Mouse (Mus musculus): ENCODE results near the gene Haus5. TPM values are rescaled to one million over a fixed set of nuclear protein-coding genes. Genes with fewer than 3 reads are reported as not detected.

The Haus5 gene
- total RNA-seq, 4 experiments from 2014 or later = 3.0 to 7.4 (median 6.0) TPM

- DNase-seq (ENCODE audit: low spot score) = peak; percentile 88
Observed at GRCm38 (mm10) chr7:30625530-30626384, 39.0 kb downstream of the Haus5 start, which contains the start of gene Cox6b1. Cox6b1 (minus strand) TSS chr7:30626151.

- DNase-seq (ENCODE audit: low spot score) = no peak
Observed at GRCm38 (mm10) chr7:30619202-30619601, 45.6 kb downstream of the Haus5 start.

DNA sequence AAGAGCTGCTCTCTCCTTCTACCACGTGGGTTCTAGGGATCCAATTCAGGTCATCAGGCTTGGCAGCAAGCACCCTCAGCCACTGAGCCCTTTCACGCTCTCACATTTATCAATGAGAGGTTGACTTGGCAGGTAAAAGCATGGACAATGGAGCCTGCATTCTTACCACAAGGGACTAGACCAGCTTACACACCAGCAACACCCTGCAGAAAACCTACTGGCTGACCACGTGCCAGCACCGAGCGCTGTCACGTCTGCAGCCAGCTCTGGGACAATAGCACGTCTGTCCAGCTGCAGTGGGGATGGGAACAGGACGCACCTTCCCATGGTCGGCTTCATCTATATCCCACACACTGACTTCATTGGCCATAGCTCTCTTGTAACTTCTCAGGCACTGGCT lies 46.1 kb downstream of the Haus5 start:
- no peak for DNase-seq (ENCODE audit: low spot score)

GRCm38 (mm10) chr7:30615049-30615760 lies 49.6 kb downstream of the Haus5 start:
- DNase-seq (ENCODE audit: low spot score) = no peak

DNA sequence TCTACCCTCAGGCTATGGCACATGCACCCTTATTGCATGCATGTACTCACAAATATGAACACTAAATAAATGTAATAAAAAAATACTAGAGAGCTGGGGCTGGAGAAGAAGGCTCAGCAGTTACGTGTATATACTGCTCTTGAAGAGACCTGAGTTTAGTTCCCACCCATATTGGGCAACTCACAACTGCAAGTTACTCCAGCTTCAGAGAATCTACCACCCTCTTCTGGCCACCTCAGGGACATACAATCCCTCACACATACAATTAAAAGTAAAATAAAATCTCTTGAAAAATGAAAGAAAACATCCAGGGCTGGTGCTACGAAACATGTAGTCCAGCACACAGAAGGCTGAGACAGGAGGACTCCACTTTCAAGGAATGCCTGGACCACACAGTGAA lies 50.3 kb downstream of the Haus5 start:
- DNase-seq (ENCODE audit: low spot score) = no peak

- DNase-seq (ENCODE audit: low spot score) = no peak
Observed at GRCm38 (mm10) chr7:30613529-30614112, 51.2 kb downstream of the Haus5 start.

DNA sequence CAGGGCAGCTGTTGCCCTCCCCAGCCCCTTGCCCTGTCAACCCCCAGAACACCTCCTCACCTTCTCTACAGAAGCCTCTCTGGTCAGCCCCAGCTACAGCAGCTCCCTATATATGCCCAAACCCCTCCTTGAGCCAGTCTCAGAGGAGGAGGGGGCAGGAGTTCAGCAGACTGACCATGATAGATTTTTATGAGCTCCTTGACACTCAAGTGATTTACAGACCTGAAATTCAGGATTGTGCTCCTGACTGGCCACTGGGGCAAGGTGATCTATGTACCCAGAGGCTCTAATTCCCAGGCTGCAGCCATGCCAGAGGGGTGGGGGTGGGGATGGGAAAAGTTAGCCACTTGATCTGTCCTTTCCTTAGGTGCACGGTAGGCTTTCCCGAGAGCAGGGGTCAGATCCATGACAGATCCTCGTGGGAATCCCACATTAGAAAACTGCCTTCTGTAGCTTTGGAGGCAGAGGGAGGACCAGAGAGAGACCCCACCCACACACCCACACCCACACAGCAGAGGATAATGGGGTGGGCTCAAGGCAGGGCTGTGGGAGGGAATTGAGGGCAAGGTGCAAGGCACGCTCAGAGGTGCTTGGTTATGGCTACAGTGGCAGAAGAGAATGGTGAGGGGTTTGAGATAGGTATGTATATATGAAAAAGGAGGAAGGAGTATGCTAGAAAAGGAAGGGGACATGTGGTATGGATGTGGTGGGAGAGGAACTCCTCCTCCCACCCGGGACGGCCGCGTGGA lies 52.0 kb downstream of the Haus5 start, which contains the start of gene Upk1a:
Upk1a (minus strand) TSS at position 194 of the 749 bp plus-strand sequence.
- DNase-seq (ENCODE audit: low spot score) = no peak

DNA sequence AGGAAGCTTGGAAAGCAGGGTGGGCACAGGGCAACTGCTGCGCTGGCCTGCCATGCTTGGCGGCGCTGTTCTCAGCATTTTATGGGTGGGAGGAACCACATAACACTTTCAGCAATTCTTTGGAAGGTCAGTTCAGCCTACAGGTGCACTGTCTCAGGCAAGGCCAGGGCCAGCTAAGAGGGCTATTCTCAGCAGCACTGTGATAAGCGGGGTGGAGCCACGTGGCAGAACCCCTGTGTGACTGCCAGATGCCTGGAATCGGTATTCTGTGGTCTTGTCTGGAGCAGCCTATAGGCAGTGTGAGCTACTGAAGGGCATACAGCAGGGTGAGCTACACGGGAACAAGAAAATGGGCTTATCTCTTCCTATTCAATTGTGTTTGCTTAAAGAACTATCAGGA lies 54.8 kb downstream of the Haus5 start:
- peak; percentile 50 for DNase-seq (ENCODE audit: low spot score)

GRCm38 (mm10) chr7:30608476-30608875 lies 56.3 kb downstream of the Haus5 start:
- no peak for DNase-seq (ENCODE audit: low spot score)

GRCm38 (mm10) chr7:30607706-30608309 lies 57.0 kb downstream of the Haus5 start:
- no peak for DNase-seq (ENCODE audit: low spot score)

DNA sequence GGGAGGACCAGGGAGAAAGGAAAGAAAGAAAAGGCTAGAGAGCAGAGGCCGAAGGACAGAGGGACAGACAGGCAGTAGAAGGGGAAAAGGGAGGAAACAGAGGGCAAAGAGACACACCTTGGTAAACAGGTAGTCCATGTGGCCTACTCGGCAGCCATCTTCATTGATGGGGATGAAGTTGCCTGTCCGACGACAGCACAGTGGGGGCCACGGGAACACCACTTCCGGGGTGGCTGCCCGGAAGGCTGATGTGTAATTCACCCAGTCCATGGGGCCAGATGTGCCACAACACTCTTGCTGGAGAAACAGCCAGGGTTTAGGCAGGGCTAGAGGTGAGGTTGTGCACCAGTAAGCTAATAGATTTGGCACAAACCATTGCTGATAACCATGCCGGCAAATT lies 59.9 kb downstream of the Haus5 start:
- DNase-seq (ENCODE audit: low spot score) = no peak

- DNase-seq (ENCODE audit: low spot score) = no peak
Observed at GRCm38 (mm10) chr7:30604424-30604823, 60.4 kb downstream of the Haus5 start.

Other genes with a start within 250 kb of the Haus5 start
- not detected for gene Hcst, start 245.1 kb downstream of the Haus5 start, total RNA-seq (2022)
- under 1 TPM in 3 of 4 experiments, not detected in 1; 0.12 to 0.46 (median 0.28) TPM for gene Nfkbid, start 243.3 kb downstream of the Haus5 start, total RNA-seq (2022)
- 1 to 10 TPM; 3.2 to 4.2 (median 3.6) TPM for gene Aplp1, start 219.5 kb downstream of the Haus5 start, total RNA-seq (2022)
- not detected for gene Kirrel2, start 207.3 kb downstream of the Haus5 start, total RNA-seq (2022)
- not detected for gene Nphs1, start 206.7 kb downstream of the Haus5 start, total RNA-seq (2022)
- not detected for gene Prodh2, start 171.4 kb downstream of the Haus5 start, total RNA-seq (2022)
- under 1 TPM; 0.32 to 0.60 (median 0.36) TPM for gene Arhgap33, start 129.9 kb downstream of the Haus5 start, total RNA-seq (2022)
- 1,000 to 10,000 TPM in 1 of 4 experiments, 100 to 1,000 TPM in 3; 852 to 1,087 (median 985) TPM for gene Hspb6, start 112.8 kb downstream of the Haus5 start, total RNA-seq (2022)
- gene Proser3, start 112.7 kb downstream of the Haus5 start, total RNA-seq (2022) = 1 to 10 TPM; 3.1 to 4.5 (median 3.9) TPM
- gene Lin37, start 105.2 kb downstream of the Haus5 start, total RNA-seq (2022) = 10 to 100 TPM; 13.5 to 21.0 (median 14.6) TPM
- 10 to 100 TPM; 62.1 to 70.3 (median 67.2) TPM for gene U2af1l4, start 101.7 kb downstream of the Haus5 start, total RNA-seq (2022)
- 1 to 10 TPM in 2 of 4 experiments, under 1 TPM in 2; 0.80 to 1.6 (median 1.2) TPM for gene Gm49396, start 101.7 kb downstream of the Haus5 start, total RNA-seq (2022)
- gene Psenen, start 101.4 kb downstream of the Haus5 start, total RNA-seq (2022) = 10 to 100 TPM; 82.2 to 90.7 (median 88.5) TPM
- 1 to 10 TPM in 3 of 4 experiments, not detected in 1; 1.1 to 1.4 (median 1.1) TPM for gene Igflr1, start 99.6 kb downstream of the Haus5 start, total RNA-seq (2022)
- gene Kmt2b, start 76.3 kb downstream of the Haus5 start, total RNA-seq (2022) = 10 to 100 TPM; 14.2 to 19.6 (median 16.2) TPM
- not detected for gene Zbtb32, start 66.1 kb downstream of the Haus5 start, total RNA-seq (2022)
- gene Upk1a, start 52.1 kb downstream of the Haus5 start, total RNA-seq (2022) = under 1 TPM in 1 of 4 experiments, not detected in 3; 0.19 TPM
- 1,000 to 10,000 TPM; 4,392 to 5,023 (median 4,762) TPM for gene Cox6b1, start 38.8 kb downstream of the Haus5 start, total RNA-seq (2022)
- not detected for gene Etv2, start 29.1 kb downstream of the Haus5 start, total RNA-seq (2022)
- 10 to 100 TPM; 43.9 to 49.9 (median 44.7) TPM for gene Rbm42, start 14.7 kb downstream of the Haus5 start, total RNA-seq (2022)
- gene Pmis2, start 6.6 kb upstream of the Haus5 start, total RNA-seq (2022) = under 1 TPM in 1 of 4 experiments, not detected in 3; 0.40 TPM
- under 1 TPM in 1 of 4 experiments, not detected in 3; 0.82 TPM for gene 2200002J24Rik, start 33.9 kb upstream of the Haus5 start, total RNA-seq (2022)
- gene Atp4a, start 47.2 kb upstream of the Haus5 start, total RNA-seq (2022) = under 1 TPM in 3 of 4 experiments, not detected in 1; 0.09 to 0.28 (median 0.16) TPM
- gene Tmem147, start 64.5 kb upstream of the Haus5 start, total RNA-seq (2022) = 100 to 1,000 TPM; 229 to 268 (median 258) TPM
- gene Gapdhs, start 78.7 kb upstream of the Haus5 start, total RNA-seq (2022) = not detected
- 1 to 10 TPM; 1.3 to 4.6 (median 3.0) TPM for gene Sbsn, start 86.5 kb upstream of the Haus5 start, total RNA-seq (2022)
- gene Dmkn, start 98.8 kb upstream of the Haus5 start, total RNA-seq (2022) = 1 to 10 TPM in 3 of 4 experiments, under 1 TPM in 1; 0.82 to 1.7 (median 1.4) TPM
- not detected for gene Krtdap, start 122.9 kb upstream of the Haus5 start, total RNA-seq (2022)
- under 1 TPM in 2 of 4 experiments, not detected in 2; 0.25 to 0.46 TPM for gene Ffar2, start 158.8 kb upstream of the Haus5 start, total RNA-seq (2022)
- not detected for gene Ffar3, start 191.2 kb upstream of the Haus5 start, total RNA-seq (2022)
- gene Ffar1, start 196.6 kb upstream of the Haus5 start, total RNA-seq (2022) = not detected
- 1 to 10 TPM in 1 of 4 experiments, under 1 TPM in 3; 0.52 to 1.0 (median 0.71) TPM for gene Cd22, start 215.3 kb upstream of the Haus5 start, total RNA-seq (2022)
- not detected for gene Mag, start 249.9 kb upstream of the Haus5 start, total RNA-seq (2022)